Mouse (Mus musculus): ENCODE measurements around the gene Nkx2-5.

GRCm38 (mm10) chr17:26797379-26798128 is 47.3 kb downstream of the Nkx2-5 start:
- TF ChIP-seq POLR2A (IDR thresholded peaks at IDR 0.05; ENCODE audit: low read depth, low read length) (no peak), CTCF (IDR thresholded peaks at IDR 0.05; ENCODE audit: extremely low read depth, insufficient read length, insufficient replicate concordance, low read depth, low read length) (no peak)
